Mouse (Mus musculus): ENCODE data around the gene Prdm5. TPM values are rescaled to one million over a fixed set of nuclear protein-coding genes. Genes with fewer than 3 reads are reported as not detected.
A peak's percentile ranks its signal among the peaks of the same experiment; 100 is the strongest.

Prdm5 gene
- total RNA-seq (2021) = 1 to 10 TPM; 4.9 to 5.0 TPM
- long read RNA-seq, experiment 1, partial matches to known transcripts = 0 of 1 reads
- long read RNA-seq, experiment 1, other reads (novel, unspliced or antisense) = 0 of 1 reads
- long read RNA-seq, experiment 2, partial matches to known transcripts = 0 of 2 reads
- long read RNA-seq, experiment 2, other reads (novel, unspliced or antisense) = 0 of 2 reads

DNA sequence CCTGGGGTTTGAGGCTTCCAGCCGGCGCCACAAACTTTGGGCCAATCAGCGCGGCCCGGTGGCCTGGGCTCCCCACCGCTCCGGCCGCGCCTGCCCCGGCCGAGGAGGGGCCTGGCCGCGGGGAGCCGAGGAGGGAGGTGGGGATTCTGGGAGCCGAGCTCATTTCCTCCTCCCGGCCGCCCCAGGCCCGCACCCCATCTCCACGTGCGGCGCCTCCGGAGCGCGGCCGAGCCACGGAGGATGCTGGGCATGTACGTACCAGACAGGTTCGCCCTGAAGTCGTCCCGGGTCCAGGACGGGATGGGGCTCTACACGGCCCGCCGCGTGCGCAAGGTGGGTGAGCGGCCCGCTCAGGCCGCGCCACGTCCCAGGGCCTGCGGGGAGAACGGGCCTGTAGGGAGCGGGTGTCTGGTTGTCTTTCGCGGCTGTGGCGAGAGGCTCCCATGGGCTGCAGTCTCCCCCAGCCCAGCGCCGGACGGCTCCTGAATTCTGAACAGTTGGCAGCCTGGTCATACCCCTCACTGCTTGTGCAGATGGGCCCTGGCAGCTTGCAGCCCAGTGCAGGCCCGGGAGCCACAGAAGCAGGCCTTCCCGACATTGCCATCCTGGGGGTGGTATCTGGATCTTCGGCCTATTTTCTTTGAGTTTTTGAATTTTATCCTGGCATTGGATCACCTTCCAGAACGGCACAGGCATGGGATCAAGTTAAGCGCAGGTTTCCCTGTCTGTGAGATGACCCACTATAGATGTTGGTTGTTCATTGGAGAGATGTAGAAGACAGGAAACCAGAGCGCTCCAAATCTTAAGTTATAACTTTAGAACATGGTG, at the start of gene Prdm5:
Gene Prdm5 (plus strand): TSS at position 128 of the 828 bp plus-strand sequence.
- peak; percentile 74 for DNase-seq
- intact Hi-C loops (cut with DNase I; ENCODE audit: low total_unique reads) = no loop called here

- DNase-seq = no peak
- intact Hi-C loops (cut with DNase I; ENCODE audit: low total_unique reads) = no loop called here
Observed at GRCm38 (mm10) chr6:65739442-65739841, 39.3 kb upstream of the Prdm5 start.

DNA sequence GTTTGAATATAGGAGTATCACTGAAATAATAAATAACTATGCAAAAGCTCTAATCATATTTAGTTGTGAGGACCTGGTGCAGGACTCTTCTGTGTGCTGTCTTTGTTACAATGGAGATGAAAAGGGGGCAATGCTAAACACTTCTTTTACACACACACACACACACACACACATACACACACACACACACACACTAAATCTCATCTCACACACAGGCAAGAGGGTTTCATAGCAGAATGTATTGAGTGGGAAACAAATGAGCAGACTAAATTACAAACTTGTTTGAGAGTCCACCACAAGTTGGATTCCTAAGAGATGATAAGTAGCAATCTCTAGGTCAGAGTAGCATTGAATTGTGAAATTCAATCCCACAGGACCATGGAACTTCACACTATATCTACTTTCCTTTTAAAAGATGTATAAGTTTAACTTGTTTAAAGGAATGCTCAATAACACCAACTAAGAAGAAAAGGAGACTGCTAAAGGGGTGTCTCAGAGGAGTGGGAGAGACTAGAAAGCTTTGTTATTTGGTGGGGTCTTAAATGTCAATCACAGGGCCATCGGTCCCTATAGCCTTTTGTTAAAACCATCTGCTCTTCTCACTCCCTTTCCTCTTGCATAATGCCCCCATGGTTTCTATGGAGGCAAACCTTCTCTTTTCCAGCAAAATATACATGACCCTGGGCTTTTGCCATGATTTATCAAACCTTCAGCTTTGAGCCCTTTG, 35.5 kb upstream of the Prdm5 start:
- DNase-seq = no peak
- intact Hi-C loops (cut with DNase I; ENCODE audit: low total_unique reads) = no loop called here

DNA sequence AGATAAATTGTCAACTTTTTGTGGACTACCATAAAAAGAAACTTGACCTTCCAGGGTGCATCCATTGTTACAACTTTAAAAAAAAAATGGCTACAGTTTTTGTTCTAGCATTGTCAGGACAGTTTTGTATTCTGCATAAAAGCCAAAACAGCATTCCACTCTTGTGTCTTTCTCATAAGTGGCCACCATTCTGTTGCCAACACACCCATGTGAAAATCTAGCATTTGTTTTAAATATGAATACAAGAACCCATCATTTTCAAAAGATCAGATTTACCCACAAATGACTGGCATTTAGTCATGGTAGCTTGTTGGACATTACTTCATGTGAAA, 35.0 kb upstream of the Prdm5 start:
- intact Hi-C loops (cut with DNase I; ENCODE audit: low total_unique reads) = no loop called here
- DNase-seq = no peak

- intact Hi-C loops (cut with DNase I; ENCODE audit: low total_unique reads) = no loop called here
- no peak for DNase-seq
Observed at GRCm38 (mm10) chr6:65758214-65758613, 20.6 kb upstream of the Prdm5 start.

- intact Hi-C loops (cut with DNase I; ENCODE audit: low total_unique reads) = no loop called here
- DNase-seq = no peak
Observed at GRCm38 (mm10) chr6:65759174-65759573, 19.6 kb upstream of the Prdm5 start.

- intact Hi-C loops (cut with DNase I; ENCODE audit: low total_unique reads) = no loop called here
- no peak for DNase-seq
Observed at GRCm38 (mm10) chr6:65760073-65760472, 18.7 kb upstream of the Prdm5 start.

DNA sequence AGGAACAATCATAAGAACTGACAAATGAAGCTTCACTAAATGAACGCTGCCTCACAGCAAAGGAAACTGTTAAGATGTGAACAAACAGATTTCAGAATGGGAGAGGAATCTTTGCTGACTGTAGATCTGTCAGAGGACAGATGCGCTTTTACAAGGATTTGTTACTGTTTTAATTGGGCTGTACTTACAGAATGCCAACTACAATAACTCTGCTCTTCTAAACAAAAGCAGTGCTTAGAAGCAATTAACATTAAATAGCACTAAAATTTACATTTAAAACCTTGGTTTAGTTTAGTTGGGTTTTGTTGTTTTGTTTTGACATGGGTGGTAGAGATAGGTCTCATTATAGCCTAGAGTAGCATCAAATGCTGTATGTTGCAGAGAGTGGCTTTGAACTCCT, 14.3 kb upstream of the Prdm5 start:
- intact Hi-C loops (cut with DNase I; ENCODE audit: low total_unique reads) = no loop called here

DNA sequence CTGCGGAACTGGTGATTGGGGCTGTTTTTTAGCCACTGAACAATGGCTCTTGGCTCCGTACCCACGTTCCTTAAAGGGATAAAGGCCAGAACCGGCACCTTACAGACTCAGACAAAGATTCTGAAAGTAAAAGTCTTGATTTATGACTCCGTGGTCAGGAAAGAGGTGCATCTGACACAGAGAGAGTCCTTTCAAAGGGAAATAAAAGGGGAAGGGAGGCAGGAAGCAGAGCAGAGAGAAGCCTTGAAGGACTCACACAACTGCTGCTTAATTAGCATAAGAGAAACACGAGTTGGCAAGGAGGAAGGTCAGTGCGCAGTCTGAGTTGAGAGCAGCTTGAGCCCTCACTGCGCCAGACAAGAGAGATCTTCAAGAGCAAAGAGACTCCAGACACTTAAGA, 13.7 kb upstream of the Prdm5 start:
- intact Hi-C loops (cut with DNase I; ENCODE audit: low total_unique reads) = no loop called here
- no peak for DNase-seq

More for the DNA sequence above, 14.3 kb upstream of the Prdm5 start:
- no peak for DNase-seq

GRCm38 (mm10) chr6:65765752-65766397, 12.9 kb upstream of the Prdm5 start:
- DNase-seq = no peak
- intact Hi-C loops (cut with DNase I; ENCODE audit: low total_unique reads) = no loop called here

DNA sequence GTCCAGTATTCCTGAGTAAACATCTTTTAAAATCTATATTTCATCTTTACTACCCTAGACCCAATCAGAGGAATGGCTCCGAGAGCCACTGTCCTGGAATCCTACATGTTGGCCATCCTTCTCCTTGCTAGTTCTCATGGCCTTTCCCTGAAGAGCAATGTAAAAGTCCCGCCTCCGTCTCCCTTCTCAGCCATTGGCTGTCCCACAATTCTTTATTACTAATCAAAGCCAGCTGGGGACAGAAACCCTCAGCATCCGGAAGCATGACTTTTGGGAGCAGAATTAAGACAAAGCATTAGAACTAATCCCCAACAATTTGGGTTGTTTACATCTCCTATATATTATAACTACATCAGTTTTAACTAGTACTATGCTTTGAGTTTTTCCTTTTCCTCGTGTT, 10.9 kb upstream of the Prdm5 start:
- no peak for DNase-seq
- intact Hi-C loops (cut with DNase I; ENCODE audit: low total_unique reads) = no loop called here

DNA sequence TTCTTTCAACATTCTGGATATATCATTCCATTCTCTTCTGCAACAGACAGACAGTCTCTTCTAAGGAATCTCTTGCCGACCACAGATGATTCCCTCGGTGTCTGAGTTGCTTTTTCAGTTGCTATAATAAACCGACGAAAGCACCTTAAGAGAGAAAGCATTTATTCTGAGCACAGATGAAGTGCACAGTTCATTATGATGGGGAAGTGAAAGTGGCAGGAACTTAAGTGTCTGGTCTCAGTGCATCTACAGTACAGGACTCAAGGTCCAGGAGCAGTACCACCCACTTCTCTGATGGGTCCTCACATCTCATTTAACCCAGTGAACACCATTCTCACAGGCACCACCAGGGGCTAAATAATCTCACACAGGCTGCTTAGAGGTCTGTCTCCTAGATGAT, 5.2 kb upstream of the Prdm5 start:
- intact Hi-C loops (cut with DNase I; ENCODE audit: low total_unique reads) = no loop called here
- no peak for DNase-seq

- DNase-seq = no peak
- intact Hi-C loops (cut with DNase I; ENCODE audit: low total_unique reads) = no loop called here
Observed at GRCm38 (mm10) chr6:65779689-65780233, 973 bp downstream of the Prdm5 start.

DNA sequence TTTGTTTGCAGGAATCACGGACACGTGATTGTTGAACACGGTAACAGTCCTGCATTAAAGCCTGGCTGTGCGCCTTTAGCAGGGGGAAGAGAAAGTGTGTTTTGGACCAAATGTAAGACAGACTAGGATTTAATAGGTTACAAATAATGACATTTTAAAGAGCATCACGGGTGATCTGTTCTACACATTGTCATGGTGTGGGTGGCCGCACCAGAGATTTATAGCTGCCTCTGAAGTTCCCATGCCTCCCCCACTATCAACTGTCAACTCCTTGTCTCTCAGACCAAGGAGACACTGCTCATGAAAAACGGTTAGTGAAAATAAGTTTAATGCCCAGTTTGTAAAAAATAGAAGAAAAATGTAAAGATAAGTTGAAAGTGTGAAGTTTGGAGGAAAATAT, 2.7 kb downstream of the Prdm5 start:
- intact Hi-C loops (cut with DNase I; ENCODE audit: low total_unique reads) = no loop called here
- no peak for DNase-seq

DNA sequence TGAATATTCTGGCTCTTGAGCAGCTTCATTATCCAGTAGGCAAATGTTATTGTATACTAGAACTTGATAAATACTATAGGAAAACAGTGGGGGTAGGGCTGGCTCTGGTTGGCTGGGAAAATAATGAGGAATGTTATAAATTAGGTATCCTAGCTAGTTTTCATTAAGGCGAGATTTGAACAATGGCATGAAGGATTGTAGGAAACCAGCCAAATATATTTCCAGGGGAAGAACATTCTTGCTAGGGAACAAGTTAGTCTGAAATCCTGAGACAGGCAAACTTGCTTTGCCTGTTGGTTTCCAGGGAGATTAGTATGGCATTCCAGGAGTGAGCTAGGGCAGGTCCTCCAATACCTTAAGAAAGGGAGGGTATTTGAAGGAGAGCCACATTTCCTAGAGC, 4.9 kb downstream of the Prdm5 start:
- intact Hi-C loops (cut with DNase I; ENCODE audit: low total_unique reads) = no loop called here
- no peak for DNase-seq

DNA sequence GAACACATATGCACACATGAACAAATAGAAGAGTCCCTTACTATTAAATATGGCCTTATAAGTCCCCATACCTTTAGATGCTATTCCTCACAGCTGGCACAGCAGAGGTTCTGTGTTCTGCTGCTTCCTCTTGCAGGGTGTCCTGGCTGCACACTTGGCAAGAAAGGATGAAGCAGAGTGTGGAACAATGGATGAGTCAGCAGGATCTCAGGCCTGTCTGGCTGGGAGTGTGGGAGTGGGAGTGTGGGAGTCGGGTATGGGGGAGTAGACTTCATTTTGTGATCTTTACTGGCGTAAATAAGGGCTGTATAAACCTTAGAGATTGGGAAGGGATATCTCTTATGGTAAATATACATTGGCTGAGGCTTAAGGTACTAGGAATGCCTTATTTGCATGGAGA, 14.1 kb downstream of the Prdm5 start:
- DNase-seq = no peak
- intact Hi-C loops (cut with DNase I; ENCODE audit: low total_unique reads) = no loop called here

GRCm38 (mm10) chr6:65796552-65796951, 17.8 kb downstream of the Prdm5 start:
- no peak for DNase-seq

GRCm38 (mm10) chr6:65797276-65797675, 18.5 kb downstream of the Prdm5 start:
- intact Hi-C loops (cut with DNase I; ENCODE audit: low total_unique reads) = no loop called here
- DNase-seq = no peak

More at GRCm38 (mm10) chr6:65796552-65796951, 17.8 kb downstream of the Prdm5 start:
- intact Hi-C loops (cut with DNase I; ENCODE audit: low total_unique reads) = no loop called here

GRCm38 (mm10) chr6:65798390-65798789, 19.6 kb downstream of the Prdm5 start:
- no peak for DNase-seq
- intact Hi-C loops (cut with DNase I; ENCODE audit: low total_unique reads) = no loop called here

GRCm38 (mm10) chr6:65811685-65812084, 32.9 kb downstream of the Prdm5 start:
- no peak for DNase-seq
- intact Hi-C loops (cut with DNase I; ENCODE audit: low total_unique reads) = no loop called here

All from gastrocnemius, postnatal 14 days (tissue).